Mouse (Mus musculus) heart, postnatal 0 days (tissue): ENCODE measurements around the gene Pard3b.

Experiments used
- CTCF ChIP-seq: IDR thresholded peaks from 2 replicates; pipeline ENCODE4 v1.5.1; 2016; ENCODE audit warnings: antibody characterized with exemption, control low read depth, low read depth
- EP300 ChIP-seq: IDR thresholded peaks from 2 replicates; pipeline ENCODE4 v1.6.1; 2016; ENCODE audit warnings: antibody characterized with exemption, low read depth

DNA sequence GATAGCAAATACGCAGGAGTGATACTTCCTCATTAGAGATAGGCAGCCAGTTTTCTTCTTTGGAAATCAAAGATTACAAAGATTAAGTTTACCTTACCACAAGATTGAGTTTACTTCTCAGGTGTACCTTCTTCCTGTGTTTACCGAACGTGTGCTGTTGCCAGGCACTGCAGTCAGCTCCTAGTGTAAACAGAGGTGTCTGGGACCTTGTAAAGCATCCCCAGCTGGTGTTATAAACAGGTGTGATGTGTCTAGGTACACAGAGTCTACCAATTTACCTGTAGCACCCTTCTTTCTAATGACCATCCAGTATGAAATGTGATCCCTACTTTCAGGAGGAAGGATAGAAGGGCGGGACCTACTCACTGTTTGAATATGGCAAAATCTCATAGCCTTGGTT, 410.0 kb downstream of the Pard3b start:
- TF ChIP-seq EP300 (no peak), CTCF (no peak)
